Mouse (Mus musculus) CH12F3 (cell line): ENCODE results near the gene Mgme1.

Experiments
- in situ Hi-C: fragments of 300-500 bp; cut with MboI; formaldehyde crosslinking; loops from 2 replicates; pipeline ENCODE4 v1.14.3; 2020; ENCODE audit warnings: low sequenced_read_pairs

Gene Mgme1

DNA sequence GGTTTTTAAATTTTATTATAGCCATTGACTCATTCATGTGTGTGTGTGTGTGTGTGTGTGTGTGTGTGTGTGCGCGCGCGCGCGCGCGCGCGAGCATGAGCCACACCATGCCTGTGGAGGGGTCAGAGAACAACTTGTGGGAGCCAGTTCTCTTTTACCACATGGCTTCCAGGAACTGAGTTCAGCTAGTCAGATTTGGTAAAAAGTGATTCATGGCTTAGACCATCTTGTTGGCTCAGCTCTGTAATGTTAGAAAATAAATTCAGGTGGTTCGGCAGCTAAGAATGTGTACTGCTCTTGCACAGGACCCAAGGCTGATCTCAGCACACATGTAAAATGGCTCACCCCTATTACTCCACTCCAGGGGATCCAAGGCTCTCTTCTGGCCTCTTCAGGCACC, 30.6 kb downstream of the Mgme1 start:
- in situ Hi-C loops, result no loop called here

DNA sequence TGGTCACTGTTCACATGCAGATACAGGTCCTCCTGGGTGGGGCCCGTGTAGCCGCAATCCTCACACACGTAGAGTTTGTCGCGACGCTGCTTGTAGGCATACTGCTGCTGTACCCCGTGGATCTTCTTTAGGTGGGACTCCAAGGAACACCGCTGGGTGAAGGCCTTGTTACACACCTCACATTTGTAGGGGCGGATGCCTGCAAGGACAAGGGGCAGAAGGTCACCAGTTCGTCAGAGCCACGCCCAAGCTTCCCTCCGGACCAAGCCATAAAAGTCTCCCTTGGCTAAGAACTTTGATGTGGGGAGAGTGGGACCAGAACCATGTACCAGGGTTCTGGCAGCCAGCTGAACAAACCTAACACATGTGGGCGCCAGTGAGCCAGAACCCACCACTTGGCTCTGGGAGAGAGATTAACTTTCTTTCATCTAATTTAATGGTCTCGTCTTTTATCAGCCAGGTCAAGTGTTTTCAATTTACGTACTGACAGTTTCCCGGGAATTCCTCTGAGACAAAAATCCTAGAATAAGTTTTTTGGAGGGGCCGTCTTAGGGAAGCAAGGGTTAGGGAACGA, 35.3 kb downstream of the Mgme1 start:
- in situ Hi-C loops, result no loop called here

DNA sequence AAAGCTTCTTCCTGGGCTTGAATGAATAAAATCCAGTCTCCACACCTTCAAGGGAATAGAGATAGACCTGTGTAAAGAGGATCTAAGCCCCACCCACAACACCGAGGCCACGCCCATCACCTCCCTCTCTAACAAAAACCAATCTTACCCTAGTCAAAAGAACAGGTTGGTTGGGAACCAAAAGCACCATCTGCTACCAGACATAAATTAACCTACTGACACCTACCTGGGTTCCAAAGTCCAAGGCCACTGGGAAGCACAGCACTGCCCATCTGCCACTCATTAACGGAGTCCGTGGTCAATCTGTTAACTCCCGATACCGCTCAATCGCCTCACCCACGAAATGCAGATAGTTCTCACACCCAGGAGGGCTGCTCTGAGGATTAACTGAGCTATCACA, 38.1 kb downstream of the Mgme1 start:
- in situ Hi-C loops, result no loop called here

DNA sequence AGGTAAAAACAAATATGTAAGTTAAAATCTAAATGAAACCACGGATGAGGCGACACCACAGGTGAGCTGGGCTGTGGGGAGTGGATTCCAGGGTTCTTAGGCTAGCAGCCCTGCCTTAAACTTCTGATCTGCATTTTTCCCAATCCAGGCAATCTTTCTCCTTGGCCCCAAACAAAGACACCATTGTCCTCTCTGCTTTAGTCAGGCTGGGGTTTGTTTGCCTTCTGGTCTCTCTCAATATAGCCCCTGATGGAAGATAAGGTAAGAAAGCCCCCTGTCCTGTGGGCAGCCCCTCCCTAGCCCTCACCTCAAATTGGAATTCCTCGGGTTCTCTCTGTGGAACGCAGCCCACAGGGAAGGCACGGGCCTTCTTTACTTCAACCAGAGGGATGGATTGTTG, 39.8 kb downstream of the Mgme1 start:
- in situ Hi-C loops, result no loop called here

DNA sequence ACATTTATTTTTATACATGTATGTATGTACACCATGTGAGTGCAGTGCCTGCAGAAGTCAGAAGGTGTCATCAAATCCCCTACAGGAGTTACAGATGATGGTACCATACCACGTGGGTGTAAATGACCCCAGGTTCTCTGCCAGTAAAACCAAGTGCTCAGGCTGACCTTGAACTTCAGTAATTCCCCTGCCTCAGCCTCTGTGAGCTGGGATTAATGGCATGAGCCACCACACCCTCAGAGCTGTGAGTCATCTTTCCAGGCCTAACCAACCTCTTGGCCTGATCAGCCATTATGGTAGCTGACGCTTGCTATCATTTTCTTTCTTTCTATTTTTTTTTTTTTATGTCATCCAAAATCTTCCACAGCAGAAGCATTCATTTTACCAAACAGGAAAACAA, 40.9 kb downstream of the Mgme1 start:
- in situ Hi-C loops, result no loop called here

DNA sequence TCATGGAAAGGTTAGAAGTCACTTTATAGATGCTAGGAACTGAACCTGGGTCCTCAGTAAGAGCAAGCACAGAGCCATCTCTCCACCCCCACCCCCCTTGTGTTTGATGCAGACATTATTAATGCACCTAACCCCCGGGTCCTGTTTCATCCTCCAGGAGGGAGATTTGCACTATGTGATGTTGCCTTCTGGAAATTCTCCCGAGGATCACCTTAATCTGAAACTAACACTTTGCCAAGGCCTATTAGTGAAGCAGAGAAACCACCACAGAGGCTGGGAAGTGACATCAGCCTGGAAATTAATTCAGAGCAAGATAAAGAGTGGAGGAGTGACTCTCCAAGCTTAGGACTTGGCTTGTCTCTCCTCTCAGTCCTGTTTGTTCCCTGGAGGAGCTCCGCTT, 53.8 kb downstream of the Mgme1 start:
- in situ Hi-C loops, result no loop called here

DNA sequence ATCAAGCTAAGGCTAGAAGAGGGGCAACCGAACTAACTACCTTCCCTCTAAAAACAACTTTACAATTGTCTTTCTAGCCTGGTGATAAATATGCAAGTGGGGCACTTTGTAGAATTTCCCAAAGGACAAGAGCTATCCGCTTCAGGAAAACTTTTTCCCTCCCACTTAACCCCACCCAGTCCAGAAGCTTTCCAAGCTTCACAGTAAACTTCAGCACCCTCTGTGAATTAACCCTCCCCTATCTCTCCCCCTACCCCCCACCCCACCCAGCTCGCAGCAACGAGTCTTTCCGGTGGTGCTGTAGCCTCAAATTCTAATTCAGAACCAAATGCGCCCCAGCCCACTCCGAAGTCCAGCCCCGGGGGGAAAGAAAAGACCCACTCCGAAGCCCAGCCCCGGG, 59.0 kb downstream of the Mgme1 start:
- in situ Hi-C loops, result no loop called here

DNA sequence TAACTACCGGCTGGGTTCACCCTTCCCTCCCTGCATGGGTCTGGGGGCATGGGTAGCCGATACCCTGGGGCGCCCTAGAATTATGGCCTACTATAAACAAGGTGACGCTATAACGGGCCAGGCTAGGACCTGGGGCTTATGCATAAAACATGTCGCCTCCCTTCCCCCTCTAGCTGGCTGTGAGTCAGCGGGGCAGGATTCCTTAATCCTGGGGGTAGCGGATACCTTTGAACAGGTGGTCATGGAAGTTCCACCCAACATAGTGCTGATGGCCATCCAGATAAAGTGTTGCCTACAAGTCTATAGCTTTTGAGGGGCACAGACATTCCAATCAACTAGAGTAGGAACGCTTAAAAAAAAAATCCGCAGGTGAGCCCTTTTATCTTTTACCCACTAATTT, 59.5 kb downstream of the Mgme1 start:
- in situ Hi-C loops, result no loop called here

DNA sequence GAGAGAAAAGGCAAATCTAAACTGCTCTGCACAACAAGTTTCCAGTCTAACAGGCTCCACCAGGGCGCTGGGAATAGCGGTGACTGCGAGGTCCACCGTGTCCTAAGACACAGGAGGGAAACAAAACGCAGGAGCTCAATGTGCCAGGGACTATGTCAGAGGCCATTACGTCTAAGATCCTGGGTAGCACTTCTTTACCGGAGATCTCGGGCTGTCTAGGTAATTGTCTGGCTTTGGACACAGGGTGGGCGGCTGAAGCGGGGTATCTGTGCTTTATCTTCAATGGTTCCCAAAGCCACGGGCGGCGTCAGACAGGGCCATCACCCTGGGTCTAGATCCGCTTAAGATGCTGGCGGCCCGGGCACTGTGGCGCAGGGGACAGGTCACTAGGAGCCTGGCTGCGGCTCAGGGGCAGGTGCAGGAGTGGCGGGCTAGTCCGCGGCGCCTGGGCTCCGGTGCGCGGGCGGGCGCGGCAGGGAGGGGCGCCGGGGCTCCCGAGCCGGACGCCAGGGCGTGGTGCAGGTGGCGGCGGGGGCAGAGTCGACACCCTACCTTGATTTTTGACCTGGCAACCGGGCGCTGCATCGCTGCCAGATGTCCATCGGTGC, 60.0 kb downstream of the Mgme1 start:
- in situ Hi-C loops, result no loop called here
